Mouse (Mus musculus): ENCODE data around the gene Emc1. TPM values are rescaled to one million over a fixed set of nuclear protein-coding genes. Genes with fewer than 3 reads are reported as not detected.

Emc1 gene
- 39.4 and 42.7 TPM in 2 replicates for polyA plus RNA-seq (2021; fragmentation: Nextera tagmentation)
- long read RNA-seq, experiment 1, full-length matches to known transcripts = 64 of 102 reads
- long read RNA-seq, experiment 1, partial matches to known transcripts = 34 of 102 reads
- long read RNA-seq, experiment 1, other reads (novel, unspliced or antisense) = 4 of 102 reads
- long read RNA-seq, experiment 2, full-length matches to known transcripts = 513 of 573 reads
- long read RNA-seq, experiment 2, partial matches to known transcripts = 47 of 573 reads
- long read RNA-seq, experiment 2, other reads (novel, unspliced or antisense) = 13 of 573 reads

GRCm38 (mm10) chr4:139351931-139352711 lies at the start of gene Emc1, which contains the start of the genes Mrto4 and Ubr4:
Gene Emc1 (plus strand): TSS chr4:139352587.
Gene Mrto4 (minus strand): TSS chr4:139352576.
Gene Ubr4 (plus strand): TSS chr4:139352609.

DNA sequence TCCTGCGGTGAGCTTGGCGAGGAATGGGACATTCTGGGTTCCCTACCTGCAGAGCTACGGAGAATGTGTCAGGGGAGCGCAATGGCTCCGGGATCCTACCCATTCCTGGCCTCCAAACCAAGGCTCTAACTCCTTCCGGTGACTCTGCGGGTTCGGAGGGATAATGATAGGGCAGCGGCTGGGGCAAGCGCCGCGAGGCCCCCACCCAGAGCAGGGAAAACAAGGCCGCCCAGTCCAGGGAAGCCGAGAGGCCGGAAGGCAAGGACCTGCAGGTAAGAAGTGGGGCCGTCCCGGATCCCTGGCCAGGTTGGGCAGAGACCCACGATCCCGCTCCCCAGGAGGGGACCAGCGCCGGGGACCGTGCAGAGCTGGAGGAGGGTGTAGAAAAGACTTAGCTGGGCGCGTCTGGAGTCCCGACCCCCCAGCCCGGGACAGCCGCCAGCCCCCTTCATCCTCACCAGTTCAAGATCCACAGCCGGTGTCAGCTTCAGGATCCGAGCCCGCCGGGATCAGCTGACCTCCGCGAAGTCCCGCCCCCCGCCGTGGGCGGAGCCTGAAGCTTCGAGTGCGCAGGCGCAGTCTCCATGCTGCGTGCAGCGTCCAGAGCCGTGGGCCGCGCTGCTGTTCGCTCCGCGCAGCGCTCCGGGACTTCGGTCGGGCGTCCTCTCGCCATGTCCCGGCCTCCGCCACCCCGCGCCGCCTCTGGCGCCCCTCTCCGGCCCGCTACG lies 42.1 kb upstream of the Emc1 start, which contains the start of the genes Pqlc2 and Akr7a5:
TSS of gene Pqlc2 (minus strand) at position 538 of the 728 bp plus-strand sequence.
TSS of gene Akr7a5 (plus strand) at position 574 of the 728 bp plus-strand sequence.

Small RNA genes lying within 50 kb of the gene (microRNA-seq; reads per million reads assigned to microRNA genes)
- gene Gm24245 (not detected), gene Gm25732 (not detected)

Other genes starting within 250 kb of the Emc1 start
- gene Minos1, start 221.5 kb upstream of the Emc1 start, polyA plus RNA-seq (2021; fragmentation: Nextera tagmentation) = 649 and 693 TPM in 2 replicates
- 373 and 408 TPM in 2 replicates for gene Capzb, start 159.7 kb upstream of the Emc1 start, polyA plus RNA-seq (2021; fragmentation: Nextera tagmentation)
- gene Pqlc2, start 41.9 kb upstream of the Emc1 start, polyA plus RNA-seq (2021; fragmentation: Nextera tagmentation) = 6.9 and 7.3 TPM in 2 replicates
- 59.9 and 69.9 TPM in 2 replicates for gene Akr7a5, start 41.8 kb upstream of the Emc1 start, polyA plus RNA-seq (2021; fragmentation: Nextera tagmentation)
- 77.9 and 80.6 TPM in 2 replicates for gene Mrto4, start within 50 bp of the Emc1 start, polyA plus RNA-seq (2021; fragmentation: Nextera tagmentation)
- gene Ubr4, start within 50 bp of the Emc1 start, polyA plus RNA-seq (2021; fragmentation: Nextera tagmentation) = 36.4 and 38.5 TPM in 2 replicates
- gene Iffo2, start 178.0 kb downstream of the Emc1 start, polyA plus RNA-seq (2021; fragmentation: Nextera tagmentation) = 1.3 TPM in 2 replicates

Data from layer of hippocampus, adult 6 months (tissue).